Mouse (Mus musculus) Patski (cell line): ENCODE measurements at regions not wholly inside any gene's neighbourhood (a gene's known extent, or its start where the extent isn't known, plus 50 kb on each side); places are given as distances from the start of the nearest gene placed in this dataset.

Source experiments
- ATAC-seq: fragments of 100-300 bp; one replicate; pipeline ENCODE4 v1.8.0; 2021
- CTCF ChIA-PET: fragments of 350-600 bp; sonication (Branson Sonifier 250); formaldehyde crosslinking; loops from one replicate; lab custom pipeline; 2022; ENCODE audit warnings: inconsistent platforms; lab: Charles Lee
- POLR2A ChIA-PET: fragments of 350-600 bp; sonication (Branson Sonifier 250); formaldehyde crosslinking; loops from one replicate; lab custom pipeline; 2022; ENCODE audit warnings: antibody characterized with exemption, inconsistent platforms; lab: Charles Lee
- DNase-seq: peaks from one replicate; pipeline ENCODE4 v3.0.0-alpha.2; 2011; ENCODE audit warnings: low read depth, low spot score
- H3K27me3 ChIP-seq: fragments of 371-371 bp; one replicate; pipeline ENCODE4 v1.5.1; 2021
- CTCF ChIP-seq: fragments of 100-300 bp; IDR thresholded peaks from one replicate; pipeline ENCODE4 v1.5.1; 2021
- in situ Hi-C: fragments of 300-500 bp; cut with MboI; formaldehyde crosslinking; loops from 3 replicates; pipeline ENCODE4 v1.11.1; 2018; ENCODE audit warnings: low pct_unique_long_range_greater_than_20kb, mixed read lengths

DNA sequence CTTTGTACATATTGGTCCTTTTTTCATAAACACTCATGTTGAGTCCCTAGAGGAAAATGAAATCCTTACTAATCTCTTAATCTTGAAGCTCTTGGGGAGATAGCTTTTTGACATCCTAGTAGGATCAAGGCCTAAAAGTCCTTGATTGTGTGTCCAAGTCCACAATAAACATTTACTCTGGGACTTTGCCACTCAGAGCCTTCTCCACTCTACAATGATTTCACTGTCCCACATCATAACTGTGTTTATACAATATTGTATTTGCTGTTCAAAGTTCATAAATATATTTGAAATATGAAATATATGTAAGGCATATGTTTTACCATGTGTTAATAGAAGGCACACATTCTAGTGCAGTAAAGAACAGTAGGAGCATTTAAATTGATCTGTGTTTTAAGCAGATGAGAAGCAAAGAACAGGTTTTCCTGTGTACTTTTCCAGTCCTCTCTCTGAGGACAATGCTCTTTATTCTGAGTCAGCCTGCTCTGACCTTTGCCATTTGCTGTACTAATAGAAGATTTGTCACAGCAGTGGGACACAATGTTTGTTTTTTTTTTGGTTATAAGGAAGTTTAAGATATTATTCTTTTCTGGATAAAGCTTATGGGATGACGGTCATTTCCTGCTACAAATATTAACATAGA, 130.7 kb upstream of the Gprin3 start:
- no peak for ATAC-seq
- in situ Hi-C loops: no loop called here
- POLR2A ChIA-PET: no interaction called here
- no peak for TF ChIP-seq CTCF
- no peak for DNase-seq
- no peaks in the 10 kb centered on the region for H3K27me3 ChIP-seq
- CTCF ChIA-PET: no interaction called here

DNA sequence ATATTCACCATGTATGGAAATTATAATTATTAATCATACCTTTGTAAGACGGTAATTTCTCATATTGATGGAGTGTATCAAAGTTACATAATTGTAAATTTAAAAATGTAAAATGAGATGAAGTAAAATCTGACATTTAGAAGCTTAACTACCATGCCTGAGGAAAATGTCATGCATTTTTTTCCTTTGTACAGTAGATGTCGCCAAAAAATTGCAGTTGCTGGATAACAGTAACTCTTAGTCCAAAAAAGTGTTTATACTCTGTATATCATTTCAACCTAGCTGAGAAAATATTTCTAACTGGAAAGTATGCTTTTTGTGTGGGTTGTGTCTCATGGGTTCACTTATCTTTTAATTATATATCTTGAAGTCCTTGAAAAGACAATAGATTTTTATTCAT, 110.9 kb upstream of the Gprin3 start:
- in situ Hi-C loops: no loop called here
- H3K27me3 ChIP-seq: peaks cover 21% of the 10 kb centered on the region
- CTCF ChIA-PET: interaction anchor here (0.9 kb wide), 1 partner anchor 11 kb away, joined by 3 read pairs; no protein-coding TSS in a partner anchor
- TF ChIP-seq CTCF: peak; percentile 16
- POLR2A ChIA-PET: no interaction called here
- no peak for DNase-seq
- no peak for ATAC-seq

DNA sequence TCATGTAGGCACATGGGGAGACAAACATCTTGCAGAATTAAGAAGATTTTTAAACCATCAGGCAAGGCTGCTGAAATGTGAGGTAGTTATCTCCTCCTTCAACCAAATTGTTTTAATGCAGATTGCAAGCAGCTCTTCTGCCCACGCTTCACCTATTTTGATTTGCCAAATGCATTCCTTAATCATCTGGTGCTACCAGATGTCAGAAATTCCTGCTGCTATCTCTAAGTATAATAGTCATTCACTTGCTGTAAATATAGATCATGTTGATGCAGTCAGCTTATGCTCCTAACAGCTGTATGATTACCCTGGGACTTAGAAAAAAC, 98.8 kb upstream of the Gprin3 start:
- ATAC-seq (no peak), DNase-seq (no peak)
- H3K27me3 ChIP-seq: no peaks in the 10 kb centered on the region
- ChIA-PET POLR2A (no interaction called here), CTCF (no interaction called here)
- TF ChIP-seq CTCF: no peak
- in situ Hi-C loops: loop anchor here (25.0 kb wide), 1 partner anchor 687 kb away; no protein-coding TSS in a partner anchor

DNA sequence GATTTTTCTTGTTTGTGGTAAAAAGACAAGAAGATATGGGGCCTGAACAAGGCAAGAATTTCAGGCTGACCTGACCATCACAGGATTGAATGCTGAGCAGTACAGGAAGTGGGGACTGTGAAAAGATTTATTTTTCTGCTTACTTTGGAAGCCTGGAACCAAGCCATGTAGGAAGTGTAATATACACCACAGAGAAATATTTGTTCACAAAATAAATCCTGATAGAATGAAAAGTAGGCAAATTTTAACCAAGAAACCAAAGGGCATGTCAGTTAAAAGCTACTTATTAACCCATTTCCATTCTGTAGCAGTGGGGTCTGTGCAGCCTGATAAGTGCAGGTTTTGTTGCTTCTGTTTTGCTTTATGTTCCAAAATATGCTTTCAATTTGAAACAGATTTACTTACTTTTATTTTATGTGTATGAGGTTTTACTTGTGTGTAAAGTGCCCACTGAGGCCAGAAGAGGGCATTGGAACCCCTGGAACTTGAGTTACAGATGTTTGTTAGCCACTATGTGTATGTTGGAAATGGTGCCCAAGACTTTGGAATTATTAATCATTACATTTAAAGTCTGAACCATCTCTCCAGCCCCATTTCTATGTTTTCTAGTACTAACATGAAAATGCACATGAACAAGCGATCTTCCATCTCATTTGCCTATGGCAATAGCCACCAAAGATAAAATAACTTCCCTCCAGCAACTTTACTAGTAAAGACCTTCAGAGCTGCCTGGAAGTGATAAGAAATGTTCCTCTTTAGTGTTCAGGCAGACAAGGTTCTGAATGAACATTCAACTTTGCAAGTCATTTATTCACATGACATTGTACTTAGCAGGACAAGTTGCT, 98.2 kb upstream of the Gprin3 start:
- H3K27me3 ChIP-seq: no peaks in the 10 kb centered on the region
- ChIA-PET POLR2A (no interaction called here), CTCF (interaction anchor here (1.3 kb wide), 1 partner anchor 23 kb away, joined by 3 read pairs; no protein-coding TSS in a partner anchor)
- TF ChIP-seq CTCF: no peak
- ATAC-seq (peak; percentile 39), DNase-seq (no peak)
- in situ Hi-C loops: loop anchor here (25.0 kb wide), 1 partner anchor 688 kb away; no protein-coding TSS in a partner anchor

DNA sequence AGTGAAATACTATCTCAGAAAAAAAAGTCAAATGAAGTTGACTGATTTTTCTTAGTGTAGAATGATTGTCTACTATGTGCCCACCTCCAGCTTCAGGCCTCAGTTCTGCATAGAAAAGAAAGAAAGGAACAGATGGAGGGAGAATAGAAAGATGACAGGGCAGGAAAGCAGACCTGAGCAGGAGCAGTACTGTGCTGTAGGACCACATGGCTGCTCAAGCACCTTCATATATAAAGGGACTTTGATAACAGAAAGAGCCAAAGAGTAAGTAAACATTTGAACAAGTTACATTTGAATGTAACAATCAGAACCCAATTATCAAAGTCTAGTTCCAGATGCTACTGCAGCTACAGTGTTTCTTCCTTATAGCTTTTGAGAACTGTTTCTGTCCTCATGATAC, 96.9 kb upstream of the Gprin3 start:
- H3K27me3 ChIP-seq: no peaks in the 10 kb centered on the region
- TF ChIP-seq CTCF: no peak
- ATAC-seq: no peak
- CTCF ChIA-PET: no interaction called here
- in situ Hi-C loops: loop anchor here (25.0 kb wide), 1 partner anchor 689 kb away; no protein-coding TSS in a partner anchor
- no peak for DNase-seq
- POLR2A ChIA-PET: no interaction called here

DNA sequence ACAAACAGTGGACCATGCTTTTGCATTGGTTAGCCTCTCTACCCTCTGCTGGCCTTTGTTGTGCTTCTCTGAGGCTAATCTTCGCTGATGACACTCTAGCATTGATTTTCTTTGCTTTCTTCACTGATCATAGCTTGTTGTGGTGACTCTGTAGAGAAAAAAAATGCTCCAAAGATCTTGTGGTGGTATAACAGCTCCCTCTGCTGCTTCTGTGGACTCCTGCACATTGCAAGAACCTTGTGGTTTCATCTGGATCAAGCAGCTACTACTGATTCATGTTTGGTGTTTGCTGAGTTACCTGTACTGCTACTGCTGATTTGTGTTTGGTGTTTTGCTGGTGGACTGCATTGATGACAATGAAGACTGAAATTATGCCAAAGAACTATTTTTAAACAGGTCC, 74.7 kb upstream of the Gprin3 start:
- TF ChIP-seq CTCF: peak; percentile 64
- in situ Hi-C loops: loop anchor here (25.0 kb wide), 1 partner anchor 711 kb away; no protein-coding TSS in a partner anchor
- no peak for DNase-seq
- H3K27me3 ChIP-seq: peaks cover 10% of the 10 kb centered on the region
- ChIA-PET CTCF (interaction anchor here (0.8 to 1.1 kb wide), 3 partner anchors 13 to 31 kb away, joined by 3 read pairs; no protein-coding TSS in a partner anchor), POLR2A (no interaction called here)
- peak; percentile 44 for ATAC-seq

DNA sequence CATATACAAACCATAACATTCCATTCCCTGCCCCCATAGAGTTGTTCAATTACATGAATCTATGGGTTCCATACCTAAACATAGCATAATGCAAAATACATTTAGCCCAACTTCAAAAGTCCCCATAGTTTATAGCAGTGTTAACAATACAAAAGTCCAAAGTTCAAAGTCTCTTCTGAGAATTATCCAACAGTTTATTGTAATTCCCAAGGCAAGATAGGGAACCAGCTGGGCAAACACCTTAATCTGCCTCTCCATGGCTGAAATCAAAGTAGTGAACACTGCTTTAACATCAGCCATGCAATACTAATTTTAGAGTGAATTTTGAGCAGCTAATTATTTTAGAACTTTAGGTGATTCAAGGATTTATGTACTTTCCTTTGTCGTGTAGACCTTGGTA, 72.7 kb upstream of the Gprin3 start:
- no peak for TF ChIP-seq CTCF
- POLR2A ChIA-PET: no interaction called here
- CTCF ChIA-PET: interaction anchor here (1.4 kb wide), 2 partner anchors 15 to 52 kb away, joined by 3 to 6 read pairs; no protein-coding TSS in a partner anchor
- H3K27me3 ChIP-seq: peaks cover 6% of the 10 kb centered on the region
- DNase-seq (no peak), ATAC-seq (no peak)
- in situ Hi-C loops: no loop called here

DNA sequence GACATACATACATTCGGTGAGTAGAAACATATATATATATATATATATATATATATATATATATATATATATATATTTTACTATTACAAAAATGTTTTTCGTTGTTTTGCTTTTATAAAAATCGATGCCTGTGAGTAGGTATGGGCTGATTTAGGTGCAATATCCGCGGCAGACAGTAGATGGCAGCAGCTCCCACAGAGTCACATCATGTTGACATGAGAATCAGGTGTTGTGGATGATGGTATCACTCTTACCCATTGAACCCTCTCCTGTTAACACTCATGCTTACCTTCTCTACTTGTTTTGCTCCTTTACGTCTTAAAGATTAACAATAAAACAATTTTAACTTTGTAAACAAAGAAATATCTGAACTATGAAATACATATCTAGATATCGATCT, 72.0 kb upstream of the Gprin3 start:
- ChIA-PET CTCF (interaction anchor here (1.4 kb wide), 2 partner anchors 16 to 53 kb away, joined by 3 to 6 read pairs; no protein-coding TSS in a partner anchor), POLR2A (no interaction called here)
- DNase-seq (no peak), ATAC-seq (peak; percentile 69)
- H3K27me3 ChIP-seq: peaks cover 6% of the 10 kb centered on the region
- TF ChIP-seq CTCF: peak; percentile 83
- in situ Hi-C loops: no loop called here

DNA sequence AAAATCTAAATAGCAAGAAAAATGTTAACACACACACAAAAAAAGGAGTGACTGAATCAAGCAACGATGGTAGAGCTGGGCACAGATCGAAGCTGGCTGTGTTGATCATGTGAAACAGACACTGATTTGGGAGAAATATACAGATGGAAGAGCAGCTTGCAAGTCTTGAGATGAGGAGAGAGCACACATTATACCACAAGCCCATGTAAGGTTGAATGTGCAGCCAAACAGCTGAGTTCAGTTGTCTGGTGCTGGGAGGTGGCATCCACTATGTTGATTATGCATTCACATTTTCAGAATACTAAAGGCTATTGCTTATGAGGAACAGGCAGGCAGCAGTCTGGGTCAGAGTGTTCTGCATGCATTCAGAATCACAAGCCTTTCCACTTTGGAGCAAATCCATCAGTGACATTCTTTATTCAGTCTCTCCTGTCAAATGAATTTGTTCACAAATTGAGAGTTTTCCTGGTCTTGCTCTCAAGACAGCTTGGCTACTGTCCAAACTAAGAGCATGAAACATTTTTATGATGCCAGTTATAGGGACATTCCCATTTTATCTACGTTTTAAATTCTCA, 63.0 kb upstream of the Gprin3 start:
- ATAC-seq: no peak
- in situ Hi-C loops: no loop called here
- no peaks in the 10 kb centered on the region for H3K27me3 ChIP-seq
- POLR2A ChIA-PET: no interaction called here
- TF ChIP-seq CTCF: no peak
- CTCF ChIA-PET: no interaction called here
- DNase-seq: no peak

DNA sequence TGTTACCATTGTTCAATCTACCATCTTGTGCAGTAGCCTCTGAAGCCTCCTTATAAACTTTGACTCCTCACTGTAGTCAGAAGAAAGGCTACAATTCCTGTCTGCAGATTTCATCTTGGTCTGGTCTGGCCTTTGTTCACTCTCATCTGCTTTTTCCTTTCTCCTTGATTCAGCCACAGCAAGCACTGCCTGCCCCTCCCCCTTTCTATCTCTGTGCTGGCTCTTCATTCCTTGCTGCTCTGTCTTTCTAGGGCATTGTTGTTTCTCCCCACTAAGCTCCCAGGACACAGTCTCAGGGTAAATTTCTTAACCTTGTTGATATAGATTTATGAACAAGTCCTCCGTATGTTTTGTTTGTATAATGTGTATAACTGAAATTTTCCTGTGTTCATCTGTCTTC, 62.3 kb upstream of the Gprin3 start:
- ATAC-seq (no peak), DNase-seq (no peak)
- CTCF ChIA-PET: no interaction called here
- no peaks in the 10 kb centered on the region for H3K27me3 ChIP-seq
- POLR2A ChIA-PET: no interaction called here
- TF ChIP-seq CTCF: no peak
- in situ Hi-C loops: no loop called here
